Comparison of ENCODE assay signal across 8 mouse cellular contexts in the genomic region with DNA sequence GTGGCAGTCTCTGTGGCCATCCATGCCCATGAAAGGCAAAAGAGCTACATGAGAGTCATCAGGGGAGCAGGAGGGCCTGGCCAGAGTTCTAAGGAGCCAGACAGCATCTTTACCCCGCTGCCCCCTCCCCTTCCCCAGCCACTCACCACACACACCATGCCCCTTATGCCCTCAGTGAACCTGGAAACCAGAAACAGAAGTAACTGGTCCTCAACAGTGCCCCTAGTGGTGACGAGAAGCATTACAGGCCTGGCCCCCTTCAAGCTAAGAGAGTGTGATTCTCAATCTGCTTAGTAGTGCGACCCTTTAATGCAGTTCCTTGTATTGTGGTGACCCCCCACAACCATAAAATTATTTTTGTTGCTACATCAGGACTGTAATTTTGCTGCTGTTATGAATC.
DNase-seq lines count a peak whose midpoint lies in the region; ATAC-seq and TF ChIP-seq lines count a peak whose summit lies in the region.

No protein-coding gene starts in this region.

- no peak overlapping the region for H3K9ac ChIP-seq in intestine, embryonic 14.5 days (ENCODE audit: low read length)
- no peak overlapping the region for H3K9ac ChIP-seq in intestine, embryonic 16.5 days (ENCODE audit: low read depth, low read length)

- no peaks in the 10 kb centered on the region for H3K9me3 ChIP-seq in intestine, embryonic 14.5 days (ENCODE audit: control insufficient read depth, low read length)
- no peaks in the 10 kb centered on the region for H3K9me3 ChIP-seq in intestine, embryonic 16.5 days (ENCODE audit: control insufficient read depth, low read length)
- H3K9me3 ChIP-seq in E14TG2a.4 (ENCODE audit: low read length), result peaks cover 9% of the 10 kb centered on the region; the same call in 1 of the 2 replicates

- H3K36me3 ChIP-seq in intestine, embryonic 14.5 days (ENCODE audit: control insufficient read depth, insufficient read depth, low read length), result no peaks in the 10 kb centered on the region
- no peaks in the 10 kb centered on the region for H3K36me3 ChIP-seq in intestine, embryonic 16.5 days (ENCODE audit: control insufficient read depth, insufficient read depth, low read length)
- H3K36me3 ChIP-seq in E14TG2a.4 (ENCODE audit: insufficient read depth, low read length), result no peaks in the 10 kb centered on the region

- peak; percentile 97 for TF ChIP-seq CTCF in E14TG2a.4 (conservative IDR thresholded peaks at IDR 0.05; ENCODE audit: low read length)

- H3K4me1 ChIP-seq in intestine, embryonic 14.5 days (replicated peaks; ENCODE audit: control insufficient read depth, insufficient read depth, low read length), result peaks cover 15% of the 10 kb centered on the region
- H3K4me1 ChIP-seq in intestine, embryonic 16.5 days (ENCODE audit: control insufficient read depth, insufficient read depth, low read length), result peaks cover 13% of the 10 kb centered on the region
- peaks cover 21% of the 10 kb centered on the region for H3K4me1 ChIP-seq in E14TG2a.4 (replicated peaks; ENCODE audit: low read depth, low read length)

- ATAC-seq in intestine, embryonic 14.5 days (replicated peaks; ENCODE audit: low FRiP score, low TSS enrichment, low read depth), result no peak
- ATAC-seq in intestine, embryonic 16.5 days, result no peak

- intact Hi-C loops in heart, postnatal 25 days (cut with DNase I), result no loop called here

- DNase-seq in intestine, embryonic 14.5 days (ENCODE audit: low spot score), result peak; percentile 74
- peak; percentile 17 for DNase-seq in c-Kit-negative CD71-positive TER-119-positive erythroid progenitor cells, embryonic 14.5 days (ENCODE audit: low read depth, low spot score)
- DNase-seq in lung, postnatal 10 days, result peak; percentile 46
- DNase-seq in frontal cortex, postnatal 14 days (ENCODE audit: low spot score in 2 of 2), result no peak
- no peak for DNase-seq in heart, postnatal 25 days (ENCODE audit: low spot score)
- no peak for DNase-seq in kidney, postnatal 14 days

- no peak overlapping the region for H3K4me2 ChIP-seq in intestine, embryonic 14.5 days (ENCODE audit: low read length)
- H3K4me2 ChIP-seq in intestine, embryonic 16.5 days (ENCODE audit: low read depth, low read length), result no peak overlapping the region

- H3K27me3 ChIP-seq in intestine, embryonic 14.5 days (replicated peaks; ENCODE audit: control insufficient read depth, insufficient read depth, low read length), result no peaks in the 10 kb centered on the region
- no peaks in the 10 kb centered on the region for H3K27me3 ChIP-seq in intestine, embryonic 16.5 days (replicated peaks; ENCODE audit: control insufficient read depth, insufficient read depth, low read length)
- H3K27me3 ChIP-seq in E14TG2a.4 (ENCODE audit: insufficient read depth, low read length), result peaks cover 31% of the 10 kb centered on the region

- H3K27ac ChIP-seq in intestine, embryonic 14.5 days (ENCODE audit: low read depth), result no peak overlapping the region
- no peak overlapping the region for H3K27ac ChIP-seq in intestine, embryonic 16.5 days (ENCODE audit: low read length)

- 10% methylated on average over 3 of the region's 3 CpGs for WGBS in intestine, embryonic 14.5 days
- 9% methylated on average over 3 of the region's 3 CpGs for WGBS in intestine, embryonic 16.5 days

- H3K4me3 ChIP-seq in intestine, embryonic 14.5 days (ENCODE audit: low read depth, low read length), result no peak overlapping the region
- H3K4me3 ChIP-seq in intestine, embryonic 16.5 days (ENCODE audit: low read length), result no peak overlapping the region
- H3K4me3 ChIP-seq in E14TG2a.4 (replicated peaks; ENCODE audit: low read length), result no peak overlapping the region

Comparison
In these comparisons a context has a peak if more than half of its experiments do, and no peak if none do; other contexts are left out.
1. DNase-seq: peak in intestine, embryonic 14.5 days (single experiment), c-Kit-negative CD71-positive TER-119-positive erythroid progenitor cells, embryonic 14.5 days (single experiment) and lung, postnatal 10 days (single experiment); none in frontal cortex, postnatal 14 days (0 of 2), heart, postnatal 25 days (single experiment) and kidney, postnatal 14 days (single experiment).